In genomic region chr16:90924606-90925370, GRCm38 (mm10) we compare ENCODE assay signal across 8 mouse cellular contexts. TPM values are rescaled to one million over a fixed set of nuclear protein-coding genes. Genes with fewer than 3 reads are reported as not detected.
DNase-seq lines count a peak whose midpoint lies in the region; ATAC-seq lines count a peak whose summit lies in the region.

No protein-coding gene starts in this region.

- H3K27ac ChIP-seq in kidney, embryonic 16.5 days (ENCODE audit: low read length) = no peak overlapping the region

- DNase-seq in lung, adult 18-20 months = peak; percentile 52 to 59
- no peak for DNase-seq in lung, postnatal 25 days (ENCODE audit: low spot score)
- peak; percentile 38 to 48 for DNase-seq in adrenal gland, postnatal 4 days (ENCODE audit: low spot score in 2 of 2)
- peak; percentile 58 for DNase-seq in lung, postnatal 36 days
- DNase-seq in layer of hippocampus, adult 18-20 months (ENCODE audit: low spot score in 2 of 2) = no peak
- DNase-seq in natural killer cell, adult 2 months (ENCODE audit: low spot score in 2 of 2) = no peak
- DNase-seq in layer of hippocampus, postnatal 36 days = no peak

- peak; percentile 46 for ATAC-seq in kidney, embryonic 16.5 days (ENCODE audit: low FRiP score, low TSS enrichment)

- H3K27me3 ChIP-seq in kidney, embryonic 16.5 days (ENCODE audit: insufficient read depth, low read length) = no peaks in the 10 kb centered on the region

- H3K36me3 ChIP-seq in kidney, embryonic 16.5 days (ENCODE audit: insufficient read depth, low read length) = 0 out of 2 replicates have a peak, but pooled peaks cover 3% of the 10 kb centered on the region

- H3K4me2 ChIP-seq in kidney, embryonic 16.5 days (replicated peaks; ENCODE audit: low read depth, low read length) = no peak overlapping the region

- H3K4me1 ChIP-seq in kidney, embryonic 16.5 days (ENCODE audit: insufficient read depth, low read length) = no peaks in the 10 kb centered on the region

- WGBS in kidney, embryonic 16.5 days = 81% methylated on average over 13 of the region's 13 CpGs

- H3K4me3 ChIP-seq in kidney, embryonic 16.5 days (ENCODE audit: low read length) = no peak overlapping the region

- no peak overlapping the region for H3K9ac ChIP-seq in kidney, embryonic 16.5 days (replicated peaks; ENCODE audit: low read length)

- H3K9me3 ChIP-seq in kidney, embryonic 16.5 days (ENCODE audit: low read length) = no peaks in the 10 kb centered on the region

RNA-seq across cellular contexts. Expression of gene Cfap298, which starts 10.1 kb away (rescaled TPM):
- total RNA-seq in adrenal gland, postnatal 4 days (2021) = 10 to 100 TPM; 30.9 to 38.7 TPM
- polyA plus RNA-seq in kidney, embryonic 16.5 days (2015; fragmentation: Nextera tagmentation; extraction: Ambion mirVana) = 43.0 and 44.0 TPM in 2 replicates
- total RNA-seq in layer of hippocampus, adult 18-20 months (2021) = 10 to 100 TPM; 47.2 to 59.6 TPM
- 10 to 100 TPM; 41.6 to 45.3 TPM for total RNA-seq in layer of hippocampus, postnatal 36 days (2021)

Comparison
In these comparisons a context has a peak if more than half of its experiments do, and no peak if none do; other contexts are left out.
1. DNase-seq: peak in lung, adult 18-20 months (2 of 2), adrenal gland, postnatal 4 days (2 of 2) and lung, postnatal 36 days (single experiment); none in lung, postnatal 25 days (single experiment), layer of hippocampus, adult 18-20 months (0 of 2), natural killer cell, adult 2 months (0 of 2) and layer of hippocampus, postnatal 36 days (0 of 2).